Mouse (Mus musculus): ENCODE results near the gene Lrrc4. TPM values are rescaled to one million over a fixed set of nuclear protein-coding genes. Genes with fewer than 3 reads are reported as not detected.

Lrrc4 gene
- polyA plus RNA-seq, 1 experiment from 2014 or later: 0.87 TPM

DNA sequence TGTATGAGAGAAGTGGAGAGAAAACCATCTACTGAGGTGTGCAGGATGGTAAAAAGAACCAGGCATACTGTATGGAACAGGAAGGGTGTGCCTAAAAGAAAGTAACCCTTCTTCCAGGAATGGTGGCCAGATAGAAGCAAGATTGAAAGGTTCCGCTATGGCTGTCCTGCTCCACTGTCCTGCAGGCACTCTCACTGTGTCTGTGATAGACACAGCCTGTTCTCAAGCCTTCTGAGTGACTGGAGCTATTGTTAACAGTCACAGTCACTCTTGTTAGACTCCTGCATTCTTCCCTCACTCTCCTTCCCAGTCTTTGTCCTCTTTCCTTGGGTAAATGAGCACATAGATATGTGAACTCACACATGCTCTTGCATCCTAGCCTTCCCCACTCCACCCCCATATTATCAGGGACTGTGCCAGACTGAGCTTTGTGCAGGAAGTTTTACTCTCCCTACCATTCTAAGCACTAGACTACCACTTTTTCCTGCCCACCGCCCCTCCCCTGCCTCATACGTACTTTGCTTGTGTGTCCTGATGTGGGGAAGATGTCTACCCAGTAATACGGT lies 48.4 kb downstream of the Lrrc4 start:
- Histone ChIP-seq H3K9me3 (no peaks in the 10 kb centered on the region), H3K27ac (peak overlapping the region; percentile 37; the same call in 1 of the 2 replicates)

DNA sequence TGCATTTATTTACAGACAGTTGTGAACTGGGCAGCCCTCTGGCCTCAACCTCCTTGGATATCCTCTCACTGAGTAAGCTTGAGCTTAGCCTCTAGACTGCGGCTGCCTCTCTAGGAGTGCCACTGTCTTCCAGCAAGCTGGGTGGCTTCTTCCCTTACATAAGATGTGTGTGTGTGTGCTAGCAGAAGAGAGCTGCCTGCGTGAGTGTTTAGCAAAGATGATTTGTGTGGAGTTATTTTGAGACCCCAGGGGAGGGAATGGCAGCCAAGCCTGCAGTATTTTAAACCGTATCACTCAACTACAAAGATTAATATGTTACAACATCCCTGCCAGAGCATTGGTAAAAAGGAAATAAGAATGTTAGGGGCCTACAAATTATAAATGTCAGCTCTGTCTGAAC lies 49.9 kb downstream of the Lrrc4 start:
- Histone ChIP-seq H3K9me3 (no peaks in the 10 kb centered on the region), H3K27ac (0 out of 2 replicates have a peak overlapping the region, but pooled peaks have one; percentile 10), H3K4me1 (peaks cover 30% of the 10 kb centered on the region), H3K4me3 (no peak overlapping the region), H3K27me3 (ENCODE audit: insufficient read depth, poor library complexity, severe bottlenecking) (no peaks in the 10 kb centered on the region), H3K36me3 (no peaks in the 10 kb centered on the region)
- 80% methylated on average over 3 of the region's 3 CpGs for WGBS
- DNase-seq (ENCODE audit: low spot score): no peak

More for the DNA sequence above, 48.4 kb downstream of the Lrrc4 start:
- no peak overlapping the region for H3K4me3 ChIP-seq
- DNase-seq (ENCODE audit: low spot score): no peak
- 66% methylated on average over 4 of the region's 4 CpGs for WGBS
- peaks cover 40% of the 10 kb centered on the region for H3K4me1 ChIP-seq
- no peaks in the 10 kb centered on the region for H3K36me3 ChIP-seq
- no peaks in the 10 kb centered on the region for H3K27me3 ChIP-seq (ENCODE audit: insufficient read depth, poor library complexity, severe bottlenecking)

GRCm38 (mm10) chr6:28771331-28771730 lies 60.2 kb downstream of the Lrrc4 start:
- no peak for DNase-seq (ENCODE audit: low spot score)
- H3K4me3 ChIP-seq: no peak overlapping the region
- 0 out of 2 replicates have a peak, but pooled peaks cover 3% of the 10 kb centered on the region for H3K4me1 ChIP-seq
- H3K36me3 ChIP-seq: peaks cover 20% of the 10 kb centered on the region
- H3K27ac ChIP-seq: no peak overlapping the region
- WGBS: 44% methylated on average over 2 of the region's 2 CpGs
- H3K27me3 ChIP-seq (ENCODE audit: insufficient read depth, poor library complexity, severe bottlenecking): no peaks in the 10 kb centered on the region
- no peaks in the 10 kb centered on the region for H3K9me3 ChIP-seq

DNA sequence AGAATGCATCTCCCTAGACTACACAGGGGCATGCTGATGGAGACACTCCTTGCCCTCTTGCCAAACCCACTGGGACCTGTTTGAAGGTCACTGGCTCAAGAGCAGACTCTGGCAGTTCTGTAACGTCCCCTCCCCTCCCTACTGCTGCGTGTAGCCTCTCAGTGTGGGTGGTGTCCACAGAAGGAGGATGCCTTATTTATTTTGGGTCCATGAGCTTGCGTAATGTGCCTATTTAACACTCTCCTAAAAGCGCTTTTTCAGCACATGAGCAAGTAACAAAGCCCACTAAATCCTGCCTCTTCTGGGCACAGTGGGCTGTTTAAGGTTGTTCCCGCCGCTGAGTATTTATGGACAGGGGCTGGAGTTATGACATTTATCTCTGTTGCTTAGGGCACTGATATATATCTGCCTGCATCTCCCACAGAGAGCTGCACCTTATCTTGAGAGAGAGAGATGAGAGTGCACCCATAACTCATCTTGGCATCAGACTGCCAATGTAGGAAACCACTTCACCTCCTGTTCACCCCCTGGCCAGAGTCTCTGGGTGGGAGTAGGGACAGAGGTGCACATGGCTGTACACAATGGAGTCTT lies 63.6 kb downstream of the Lrrc4 start:
- no peaks in the 10 kb centered on the region for H3K9me3 ChIP-seq

DNA sequence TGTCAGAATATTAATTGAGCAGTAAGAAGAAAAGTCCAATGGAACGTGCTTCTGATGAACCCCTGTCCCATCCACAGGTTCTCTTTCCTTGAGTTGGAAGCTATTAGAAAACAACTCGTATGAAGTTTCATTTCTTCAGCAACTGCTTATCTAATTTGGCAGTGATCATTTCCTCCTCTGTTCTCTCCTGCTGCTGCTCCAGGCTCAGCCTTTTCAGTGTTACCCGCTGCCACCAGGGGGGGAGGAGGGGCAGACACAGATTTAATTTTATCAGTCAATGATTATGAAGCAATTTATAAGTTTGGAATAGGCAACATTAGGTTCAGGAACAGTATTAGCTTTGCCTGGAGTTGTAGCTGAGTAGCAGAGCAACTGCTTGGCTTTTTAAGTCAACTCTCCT lies 64.9 kb downstream of the Lrrc4 start:
- 0 out of 2 replicates have a peak, but pooled peaks cover 9% of the 10 kb centered on the region for H3K4me1 ChIP-seq
- H3K9me3 ChIP-seq: no peaks in the 10 kb centered on the region
- no peak for DNase-seq (ENCODE audit: low spot score)
- no peaks in the 10 kb centered on the region for H3K27me3 ChIP-seq (ENCODE audit: insufficient read depth, poor library complexity, severe bottlenecking)
- H3K4me3 ChIP-seq: no peak overlapping the region
- no peak overlapping the region for H3K27ac ChIP-seq
- H3K36me3 ChIP-seq: peaks cover 15% of the 10 kb centered on the region
- 63% methylated on average over 3 of the region's 3 CpGs for WGBS

More for the DNA sequence above, 63.6 kb downstream of the Lrrc4 start:
- no peak for DNase-seq (ENCODE audit: low spot score)
- no peak overlapping the region for H3K4me3 ChIP-seq
- 0 out of 2 replicates have a peak, but pooled peaks cover 5% of the 10 kb centered on the region for H3K4me1 ChIP-seq
- H3K27ac ChIP-seq: no peak overlapping the region
- H3K36me3 ChIP-seq: peaks cover 13% of the 10 kb centered on the region
- no peaks in the 10 kb centered on the region for H3K27me3 ChIP-seq (ENCODE audit: insufficient read depth, poor library complexity, severe bottlenecking)
- WGBS: 83% methylated on average over 6 of the region's 6 CpGs

DNA sequence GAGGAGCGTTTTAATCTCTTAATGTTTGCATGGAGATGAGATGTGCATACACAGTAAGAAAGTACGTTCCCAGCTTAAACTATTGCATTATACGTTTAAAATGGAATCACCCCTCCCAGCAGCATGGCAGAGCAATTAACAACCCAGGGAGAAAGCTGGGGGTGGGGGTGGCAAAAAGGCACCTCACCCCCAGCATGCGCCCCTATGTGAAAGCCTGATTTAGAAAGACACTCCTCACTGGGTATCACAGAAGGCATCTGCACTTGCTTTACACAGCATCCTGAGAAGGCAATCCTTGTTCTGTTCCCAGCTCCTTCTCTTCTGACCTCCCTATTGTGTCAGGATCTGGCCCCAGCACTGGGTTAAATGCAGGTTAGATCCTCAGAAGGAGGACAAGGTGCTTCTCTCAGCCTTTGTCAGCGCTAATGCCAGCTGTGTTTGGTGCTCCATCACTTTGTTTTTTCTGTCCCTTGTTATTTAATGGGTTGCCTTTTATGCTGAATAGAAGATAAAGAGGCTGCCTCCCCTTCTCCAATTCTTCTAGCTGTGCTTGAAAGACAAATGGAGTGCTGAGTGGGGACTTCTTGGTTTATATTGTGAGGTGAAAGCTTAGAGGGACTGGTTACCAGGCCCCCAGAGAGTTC lies 69.3 kb downstream of the Lrrc4 start:
- no peak for DNase-seq (ENCODE audit: low spot score)
- Histone ChIP-seq H3K4me3 (no peak overlapping the region), H3K27ac (no peak overlapping the region), H3K9me3 (no peaks in the 10 kb centered on the region), H3K4me1 (peaks cover 24% of the 10 kb centered on the region; the same call in 1 of the 2 replicates), H3K27me3 (ENCODE audit: insufficient read depth, poor library complexity, severe bottlenecking) (no peaks in the 10 kb centered on the region), H3K36me3 (0 out of 2 replicates have a peak, but pooled peaks cover 2% of the 10 kb centered on the region)
- WGBS: 38% methylated on average over 5 of the region's 5 CpGs

DNA sequence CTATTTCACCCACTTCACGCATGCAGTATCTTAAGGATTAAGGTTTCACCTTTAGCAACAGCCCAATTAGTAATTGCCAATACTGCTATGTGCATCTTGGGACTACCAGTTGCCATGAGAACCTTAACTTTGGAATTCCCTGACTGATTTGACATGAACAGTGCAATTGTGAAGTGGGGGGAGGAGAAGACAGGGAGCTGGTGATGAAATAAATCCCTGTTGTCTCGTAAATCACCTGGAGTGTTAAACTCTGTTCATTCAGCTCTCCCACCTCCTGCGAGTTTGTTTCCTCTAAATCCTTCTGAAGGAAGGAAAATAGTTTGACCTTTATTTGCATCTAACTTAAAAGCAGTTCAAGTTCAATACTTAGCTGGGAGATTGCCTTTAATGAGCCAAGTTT lies 69.8 kb downstream of the Lrrc4 start:
- Histone ChIP-seq H3K36me3 (0 out of 2 replicates have a peak, but pooled peaks cover 2% of the 10 kb centered on the region), H3K4me1 (peaks cover 24% of the 10 kb centered on the region; the same call in 1 of the 2 replicates), H3K9me3 (no peaks in the 10 kb centered on the region), H3K27me3 (ENCODE audit: insufficient read depth, poor library complexity, severe bottlenecking) (no peaks in the 10 kb centered on the region), H3K4me3 (no peak overlapping the region), H3K27ac (no peak overlapping the region)
- 55% methylated on average over 3 of the region's 3 CpGs for WGBS
- DNase-seq (ENCODE audit: low spot score): no peak

DNA sequence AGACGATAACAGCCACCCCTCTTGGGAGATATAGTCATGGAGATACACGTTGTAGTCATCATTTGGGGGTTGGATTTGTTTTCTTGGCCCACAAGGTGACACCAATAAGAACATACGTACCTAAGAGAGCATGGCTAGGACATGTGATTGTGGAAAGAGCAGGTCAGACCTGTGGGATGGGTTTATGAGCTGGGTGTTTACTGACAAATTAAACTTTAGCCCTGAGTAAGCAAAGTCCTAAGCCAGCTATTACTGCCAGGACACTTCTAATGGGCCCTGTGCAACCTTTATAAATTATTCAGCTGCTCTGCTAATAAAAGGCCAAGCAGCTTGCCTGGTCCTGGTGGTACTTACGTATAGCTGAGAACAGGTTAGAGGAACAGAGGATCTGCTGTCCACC lies 73.3 kb downstream of the Lrrc4 start:
- 84% methylated on average over 4 of the region's 4 CpGs for WGBS
- DNase-seq (ENCODE audit: low spot score): no peak
- H3K27me3 ChIP-seq (ENCODE audit: insufficient read depth, poor library complexity, severe bottlenecking): no peaks in the 10 kb centered on the region
- 0 out of 2 replicates have a peak, but pooled peaks cover 2% of the 10 kb centered on the region for H3K36me3 ChIP-seq
- H3K9me3 ChIP-seq: no peaks in the 10 kb centered on the region
- H3K4me1 ChIP-seq: peaks cover 27% of the 10 kb centered on the region; the same call in 1 of the 2 replicates
- no peak overlapping the region for H3K27ac ChIP-seq
- no peak overlapping the region for H3K4me3 ChIP-seq

GRCm38 (mm10) chr6:28756306-28757018 lies 75.1 kb downstream of the Lrrc4 start:
- no peak overlapping the region for H3K27ac ChIP-seq
- no peaks in the 10 kb centered on the region for H3K27me3 ChIP-seq (ENCODE audit: insufficient read depth, poor library complexity, severe bottlenecking)
- no peak overlapping the region for H3K4me3 ChIP-seq
- 69% methylated on average over 10 of the region's 10 CpGs for WGBS
- DNase-seq (ENCODE audit: low spot score): no peak
- H3K4me1 ChIP-seq: peaks cover 21% of the 10 kb centered on the region; the same call in 1 of the 2 replicates
- no peaks in the 10 kb centered on the region for H3K36me3 ChIP-seq
- H3K9me3 ChIP-seq: no peaks in the 10 kb centered on the region

GRCm38 (mm10) chr6:28754127-28754898 lies 77.2 kb downstream of the Lrrc4 start:
- H3K36me3 ChIP-seq: no peaks in the 10 kb centered on the region
- no peak for DNase-seq (ENCODE audit: low spot score)
- no peak overlapping the region for H3K27ac ChIP-seq
- no peaks in the 10 kb centered on the region for H3K9me3 ChIP-seq
- H3K4me1 ChIP-seq: peaks cover 5% of the 10 kb centered on the region; the same call in 1 of the 2 replicates
- H3K4me3 ChIP-seq: no peak overlapping the region
- 91% methylated on average over 6 of the region's 6 CpGs for WGBS
- no peaks in the 10 kb centered on the region for H3K27me3 ChIP-seq (ENCODE audit: insufficient read depth, poor library complexity, severe bottlenecking)

GRCm38 (mm10) chr6:28753681-28754080 lies 77.9 kb downstream of the Lrrc4 start:
- no peak overlapping the region for H3K27ac ChIP-seq
- no peaks in the 10 kb centered on the region for H3K27me3 ChIP-seq (ENCODE audit: insufficient read depth, poor library complexity, severe bottlenecking)
- H3K4me3 ChIP-seq: no peak overlapping the region
- H3K4me1 ChIP-seq: peaks cover 6% of the 10 kb centered on the region; the same call in 1 of the 2 replicates
- H3K9me3 ChIP-seq: no peaks in the 10 kb centered on the region
- no peaks in the 10 kb centered on the region for H3K36me3 ChIP-seq
- no peak for DNase-seq (ENCODE audit: low spot score)
- WGBS: 86% methylated on average over 5 of the region's 5 CpGs

GRCm38 (mm10) chr6:28753217-28753616 lies 78.3 kb downstream of the Lrrc4 start:
- H3K4me3 ChIP-seq: no peak overlapping the region
- no peaks in the 10 kb centered on the region for H3K9me3 ChIP-seq
- peaks cover 10% of the 10 kb centered on the region for H3K4me1 ChIP-seq
- no peaks in the 10 kb centered on the region for H3K36me3 ChIP-seq
- DNase-seq (ENCODE audit: low spot score): no peak
- 90% methylated on average over 5 of the region's 5 CpGs for WGBS
- H3K27me3 ChIP-seq (ENCODE audit: insufficient read depth, poor library complexity, severe bottlenecking): no peaks in the 10 kb centered on the region
- H3K27ac ChIP-seq: no peak overlapping the region

All from heart, embryonic 10.5 days (tissue).